Mouse (Mus musculus) heart, postnatal 0 days (tissue): ENCODE data around the gene Cdh13. TPM values are rescaled to one million over a fixed set of nuclear protein-coding genes. Genes with fewer than 3 reads are reported as not detected.
A peak's percentile ranks its signal among the peaks of the same experiment; 100 is the strongest.

Experiments
- ATAC-seq: fragments of 200-750 bp; cut with Nextera tagmentation; 2 replicates; pipeline ENCODE4 v1.8.0; 2017; ENCODE audit warnings: low read depth, moderate number of reproducible peaks, moderate library complexity; ENCODE audit not compliant: insufficient read depth
- DNase-seq: peaks from one replicate; pipeline ENCODE4 v3.0.0-alpha.2; 2016; ENCODE audit warnings: low spot score
- H3K27ac ChIP-seq: fragments of 300-500 bp; sonication (generic); 2 replicates; pipeline ENCODE4 v1.5.1; 2014; ENCODE audit warnings: low read depth, mild to moderate bottlenecking
- H3K27me3 ChIP-seq: fragments of 300-500 bp; sonication (generic); 2 replicates; pipeline ENCODE4 v1.6.1; 2014; ENCODE audit warnings: low read length, mixed read lengths; ENCODE audit not compliant: control insufficient read depth, insufficient read depth
- H3K36me3 ChIP-seq: fragments of 300-500 bp; sonication (generic); replicated peaks from 2 replicates; pipeline ENCODE4 v1.6.1; 2014; ENCODE audit warnings: low read length, mixed read lengths; ENCODE audit not compliant: control insufficient read depth, insufficient read depth
- H3K4me1 ChIP-seq: fragments of 300-500 bp; sonication (generic); 2 replicates; pipeline ENCODE4 v1.6.1; 2014; ENCODE audit warnings: antibody characterized with exemption; ENCODE audit not compliant: control insufficient read depth, insufficient read depth
- H3K4me2 ChIP-seq: fragments of 300-500 bp; sonication (generic); 2 replicates; pipeline ENCODE4 v1.6.1; 2014; ENCODE audit warnings: low read depth, mild to moderate bottlenecking, low read length, moderate library complexity
- H3K4me3 ChIP-seq: fragments of 300-500 bp; sonication (generic); 2 replicates; pipeline ENCODE4 v1.5.1; 2014; ENCODE audit warnings: low read depth, low read length
- H3K9ac ChIP-seq: fragments of 300-500 bp; sonication (generic); replicated peaks from 2 replicates; pipeline ENCODE4 v1.6.1; 2014; ENCODE audit warnings: low read depth, low read length, mixed read lengths
- H3K9me3 ChIP-seq: fragments of 300-500 bp; sonication (generic); replicated peaks from 2 replicates; pipeline ENCODE4 v1.6.1; 2016; ENCODE audit warnings: low read length; ENCODE audit not compliant: control insufficient read depth
- CTCF ChIP-seq: IDR thresholded peaks from 2 replicates; pipeline ENCODE4 v1.5.1; 2016; ENCODE audit warnings: antibody characterized with exemption, control low read depth, low read depth
- EP300 ChIP-seq: IDR thresholded peaks from 2 replicates; pipeline ENCODE4 v1.6.1; 2016; ENCODE audit warnings: antibody characterized with exemption, low read depth
- WGBS: fragments of 180-500 bp; shearing (Covaris S2); extraction: QIAGEN DNeasy Blood & Tissue Kit; methylation state at CpG from one replicate; pipeline ENCODE4 v1.1.7; 2014; 5-methylcytosine and 5-hydroxymethylcytosine counted together
- polyA plus RNA-seq: library from polyadenylated mRNA; unstranded; fragments of >200 nt; fragmentation: Nextera tagmentation; extraction: Ambion mirVana; gene quantifications from 2 replicates; pipeline ENCODE4 v1.2.1, GENCODE M21; 2015
- total RNA-seq: library from RNA; depleted of rRNA; stranded (reverse); fragments of >200 nt; gene quantifications from 2 replicates; pipeline ENCODE4 v1.2.3, GENCODE M21; 2014; ENCODE audit warnings: low replicate concordance

Gene Cdh13
- total and polyA plus RNA-seq, 2 experiments from 2014 or later, result 109 to 136 TPM

GRCm38 (mm10) chr8:118376791-118377190, 93.3 kb downstream of the Cdh13 start:
- 15% methylated on average over 3 of the region's 3 CpGs for WGBS
- Histone ChIP-seq H3K4me3 (no peak overlapping the region), H3K4me2 (no peak overlapping the region), H3K27me3 (no peaks in the 10 kb centered on the region), H3K9me3 (no peaks in the 10 kb centered on the region), H3K27ac (peak overlapping the region; percentile 68), H3K36me3 (no peaks in the 10 kb centered on the region), H3K4me1 (peaks cover 54% of the 10 kb centered on the region), H3K9ac (no peak overlapping the region)
- DNase-seq (peak; percentile 36), ATAC-seq (peak; percentile 40; the same call in 1 of the 2 replicates)
- TF ChIP-seq EP300, result no peak
- no peak for TF ChIP-seq CTCF

GRCm38 (mm10) chr8:118378985-118379384, 95.5 kb downstream of the Cdh13 start:
- peak; percentile 76 for DNase-seq
- Histone ChIP-seq H3K4me2 (peak overlapping the region; percentile 33; the same call in 1 of the 2 replicates), H3K9me3 (no peaks in the 10 kb centered on the region), H3K9ac (no peak overlapping the region), H3K36me3 (no peaks in the 10 kb centered on the region), H3K4me1 (peaks cover 54% of the 10 kb centered on the region), H3K27me3 (no peaks in the 10 kb centered on the region), H3K4me3 (no peak overlapping the region), H3K27ac (peak overlapping the region; percentile 68)
- no peak for TF ChIP-seq CTCF
- peak; percentile 64 for TF ChIP-seq EP300
- 32% methylated on average over 8 of the region's 8 CpGs for WGBS
- peak; percentile 68 for ATAC-seq

GRCm38 (mm10) chr8:118379657-118380056, 96.1 kb downstream of the Cdh13 start:
- H3K27me3 ChIP-seq, result no peaks in the 10 kb centered on the region
- peaks cover 54% of the 10 kb centered on the region for H3K4me1 ChIP-seq
- 0 out of 2 replicates have a peak overlapping the region, but pooled peaks have one; percentile 33 for H3K4me2 ChIP-seq
- no peaks in the 10 kb centered on the region for H3K36me3 ChIP-seq
- TF ChIP-seq CTCF (no peak), EP300 (no peak)
- no peak overlapping the region for H3K4me3 ChIP-seq
- H3K9me3 ChIP-seq, result no peaks in the 10 kb centered on the region
- H3K27ac ChIP-seq, result peak overlapping the region; percentile 68
- WGBS, result 58% methylated on average over 3 of the region's 3 CpGs
- no peak overlapping the region for H3K9ac ChIP-seq
- no peak for ATAC-seq
- no peak for DNase-seq

- 51% methylated on average over 8 of the region's 8 CpGs for WGBS
- no peak overlapping the region for H3K9ac ChIP-seq
- H3K4me2 ChIP-seq, result no peak overlapping the region
- H3K9me3 ChIP-seq, result no peaks in the 10 kb centered on the region
- H3K4me3 ChIP-seq, result no peak overlapping the region
- TF ChIP-seq EP300 (no peak), CTCF (no peak)
- H3K27me3 ChIP-seq, result no peaks in the 10 kb centered on the region
- no peaks in the 10 kb centered on the region for H3K36me3 ChIP-seq
- H3K4me1 ChIP-seq, result peaks cover 54% of the 10 kb centered on the region
- H3K27ac ChIP-seq, result peak overlapping the region; percentile 68
- no peak for ATAC-seq
- DNase-seq, result no peak
Measured at GRCm38 (mm10) chr8:118380058-118380457, 96.5 kb downstream of the Cdh13 start.

- Histone ChIP-seq H3K27me3 (no peaks in the 10 kb centered on the region), H3K9me3 (no peaks in the 10 kb centered on the region), H3K4me3 (no peak overlapping the region), H3K36me3 (no peaks in the 10 kb centered on the region), H3K4me2 (no peak overlapping the region), H3K4me1 (peaks cover 54% of the 10 kb centered on the region), H3K27ac (0 out of 2 replicates have a peak overlapping the region, but pooled peaks have one; percentile 7), H3K9ac (no peak overlapping the region)
- WGBS, result 56% methylated on average over 9 of the region's 9 CpGs
- ATAC-seq (peak; percentile 66), DNase-seq (no peak)
- TF ChIP-seq CTCF (no peak), EP300 (no peak)
Measured at GRCm38 (mm10) chr8:118380782-118381181, 97.2 kb downstream of the Cdh13 start.

- no peak overlapping the region for H3K4me2 ChIP-seq
- H3K27me3 ChIP-seq, result no peaks in the 10 kb centered on the region
- ATAC-seq, result no peak
- H3K4me1 ChIP-seq, result peaks cover 47% of the 10 kb centered on the region
- TF ChIP-seq CTCF (no peak), EP300 (no peak)
- H3K4me3 ChIP-seq, result no peak overlapping the region
- H3K9ac ChIP-seq, result no peak overlapping the region
- 82% methylated on average over 7 of the region's 7 CpGs for WGBS
- no peak overlapping the region for H3K27ac ChIP-seq
- H3K9me3 ChIP-seq, result no peaks in the 10 kb centered on the region
- H3K36me3 ChIP-seq, result no peaks in the 10 kb centered on the region
- no peak for DNase-seq
Measured at GRCm38 (mm10) chr8:118381641-118382040, 98.1 kb downstream of the Cdh13 start.
